Mouse (Mus musculus): ENCODE data around the gene Pcnx3.

DNA sequence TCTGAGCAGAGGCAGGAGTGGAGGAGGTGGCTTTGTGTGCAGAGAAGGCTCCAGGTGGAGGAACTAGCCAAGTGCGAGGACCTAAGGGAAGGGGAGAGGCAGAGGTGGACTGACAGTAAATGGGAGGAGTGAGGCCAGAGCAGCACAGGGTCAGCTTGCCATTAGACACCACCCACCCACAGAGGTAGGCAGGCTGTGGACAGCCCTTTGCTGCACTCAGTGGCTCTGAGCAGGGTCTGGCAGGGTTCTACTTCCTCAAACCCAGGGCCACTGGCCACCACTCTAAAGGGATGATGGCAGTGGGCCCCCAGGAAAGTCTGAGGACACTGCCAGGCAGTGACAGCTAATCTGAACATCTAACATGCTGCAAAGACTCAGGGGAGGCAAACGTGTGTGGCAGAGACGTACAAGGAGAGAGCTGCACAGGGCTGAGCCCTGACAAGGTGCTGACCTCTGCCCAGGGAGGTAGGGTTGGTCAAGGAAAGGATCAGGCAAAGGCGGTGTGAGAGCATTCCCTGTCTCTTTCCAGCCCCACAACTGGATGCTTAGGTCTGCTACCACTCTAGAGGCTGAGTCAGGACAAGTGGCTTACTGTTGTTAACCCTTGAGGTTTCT is 35.3 kb upstream of the Pcnx3 start:
- TF ChIP-seq POLR2A (IDR thresholded peaks at IDR 0.05; ENCODE audit: low read depth, low read length) (no peak), CTCF (conservative IDR thresholded peaks at IDR 0.05; ENCODE audit: insufficient read depth, insufficient read length, low read depth, low read length) (no peak)

Data from kidney, adult 2 months (tissue).